Mouse (Mus musculus) CH12.LX (cell line): ENCODE results near the gene Zfp687. TPM values are rescaled to one million over a fixed set of nuclear protein-coding genes. Genes with fewer than 3 reads are reported as not detected.

Source experiments
- DNase-seq: peaks from one replicate; pipeline ENCODE4 v3.0.0-alpha.2; 2013; ENCODE audit errors: extremely low read depth
- H3K27ac ChIP-seq: 2 replicates; pipeline ENCODE4 v1.5.1; 2012; ENCODE audit warnings: low read depth, mild to moderate bottlenecking, control low read depth, moderate library complexity; ENCODE audit not compliant: insufficient read depth
- H3K27me3 ChIP-seq: replicated peaks from 2 replicates; pipeline ENCODE3; 2012; ENCODE audit warnings: inconsistent platforms
- H3K36me3 ChIP-seq, 2 experiments: replicated peaks in 1 of 2; 2 replicates each; pipeline versions ENCODE3 to v1.6.1; 2012; ENCODE audit warnings: inconsistent platforms in 1 of 2, low read length in 1 of 2, mild to moderate bottlenecking in 1 of 2, mixed read lengths in 1 of 2, moderate library complexity in 1 of 2; ENCODE audit not compliant: control insufficient read depth in 1 of 2, insufficient read depth in 1 of 2
- H3K4me1 ChIP-seq, 2 experiments: 2 replicates each; pipeline ENCODE4 v1.6.1; 2012; ENCODE audit warnings: inconsistent platforms in 1 of 2, moderate library complexity in 1 of 2; ENCODE audit not compliant: insufficient read depth in 2 of 2, control insufficient read depth in 1 of 2
- H3K4me2 ChIP-seq: 2 replicates; pipeline ENCODE4 v1.6.1; 2012; ENCODE audit warnings: low read depth, mild to moderate bottlenecking, control low read depth; ENCODE audit not compliant: poor library complexity, insufficient read depth, severe bottlenecking
- H3K4me3 ChIP-seq, 3 experiments: fragments of 150-350 bp in 1 of 3; sonication (generic) in 1 of 3; replicated peaks in 1 of 3; 2 replicates each; pipeline versions ENCODE3 to v1.5.1; 2011 to 2012; ENCODE audit warnings: low read depth in 2 of 3, low read length in 2 of 3, mild to moderate bottlenecking in 2 of 3, moderate library complexity in 2 of 3, control low read depth in 1 of 3, improper control_type of control experiment in 1 of 3, inconsistent platforms in 1 of 3, mixed read lengths in 1 of 3; ENCODE audit not compliant: poor library complexity in 1 of 3
- H3K79me2 ChIP-seq: replicated peaks from 2 replicates; pipeline ENCODE4 v1.6.1; 2012; ENCODE audit warnings: mild to moderate bottlenecking, moderate library complexity; ENCODE audit not compliant: control insufficient read depth, poor library complexity, insufficient read depth, severe bottlenecking; ENCODE audit errors: extremely low read depth
- H3K9ac ChIP-seq: 2 replicates; pipeline ENCODE4 v1.6.1; 2012; ENCODE audit warnings: low read depth, mild to moderate bottlenecking, control low read depth, moderate library complexity; ENCODE audit not compliant: insufficient read depth
- H3K9me3 ChIP-seq: replicated peaks from 2 replicates; pipeline ENCODE3; 2012; ENCODE audit warnings: low read length, inconsistent platforms, mixed read lengths
- CHD2 ChIP-seq: IDR thresholded peaks from 2 replicates; pipeline ENCODE4 v1.6.1; 2011; ENCODE audit warnings: low read length, improper control_type of control experiment
- E2F4 ChIP-seq: IDR thresholded peaks from 2 replicates; pipeline ENCODE4 v1.6.1; 2011; ENCODE audit warnings: low read depth, low read length, improper control_type of control experiment; ENCODE audit not compliant: insufficient replicate concordance
- EP300 ChIP-seq: IDR thresholded peaks from 2 replicates; pipeline ENCODE4 v1.6.1; 2011; ENCODE audit warnings: low read length, improper control_type of control experiment
- ETS1 ChIP-seq: conservative IDR thresholded peaks from 2 replicates; pipeline ENCODE4 v1.6.1; 2012; ENCODE audit warnings: low read depth, mild to moderate bottlenecking, inconsistent platforms, low read length, improper control_type of control experiment, moderate library complexity
- GABPA ChIP-seq: IDR thresholded peaks from 2 replicates; pipeline ENCODE4 v1.6.1; 2012; ENCODE audit warnings: low read depth, low read length, improper control_type of control experiment, inconsistent platforms; ENCODE audit not compliant: insufficient replicate concordance
- MAFK ChIP-seq: IDR thresholded peaks from 2 replicates; pipeline ENCODE4 v1.6.1; 2011; ENCODE audit warnings: low read length, improper control_type of control experiment; ENCODE audit not compliant: insufficient replicate concordance
- MAX ChIP-seq: IDR thresholded peaks from 2 replicates; pipeline ENCODE4 v1.6.1; 2011; ENCODE audit warnings: low read length, improper control_type of control experiment
- MAZ ChIP-seq: IDR thresholded peaks from 2 replicates; pipeline ENCODE4 v1.6.1; 2012; ENCODE audit warnings: low read depth, mild to moderate bottlenecking, inconsistent platforms, low read length, improper control_type of control experiment, moderate library complexity
- MEF2A ChIP-seq: IDR thresholded peaks from 2 replicates; pipeline ENCODE4 v1.6.1; 2014; ENCODE audit warnings: low read depth, mild to moderate bottlenecking, inconsistent platforms, low read length, improper control_type of control experiment, borderline replicate concordance
- MXI1 ChIP-seq: IDR thresholded peaks from 2 replicates; pipeline ENCODE4 v1.6.1; 2011; ENCODE audit warnings: mild to moderate bottlenecking, low read depth, low read length, improper control_type of control experiment
- NELFE ChIP-seq: IDR thresholded peaks from 2 replicates; pipeline ENCODE4 v1.6.1; 2011; ENCODE audit warnings: low read depth, low read length, improper control_type of control experiment
- RAD21 ChIP-seq: IDR thresholded peaks from 2 replicates; pipeline ENCODE4 v1.6.1; 2011; ENCODE audit warnings: low read depth, mild to moderate bottlenecking, low read length, improper control_type of control experiment, moderate library complexity
- SIN3A ChIP-seq: IDR thresholded peaks from 2 replicates; pipeline ENCODE4 v1.6.1; 2012; ENCODE audit warnings: low read length, improper control_type of control experiment, inconsistent platforms
- SMC3 ChIP-seq: IDR thresholded peaks from 2 replicates; pipeline ENCODE4 v1.6.1; 2011; ENCODE audit warnings: low read depth, low read length, improper control_type of control experiment
- TCF12 ChIP-seq: IDR thresholded peaks from 2 replicates; pipeline ENCODE4 v1.6.1; 2014; ENCODE audit warnings: low read depth, mild to moderate bottlenecking, inconsistent platforms, low read length, improper control_type of control experiment
- UBTF ChIP-seq: IDR thresholded peaks from 2 replicates; pipeline ENCODE4 v1.6.1; 2012; ENCODE audit warnings: low read depth, mild to moderate bottlenecking, inconsistent platforms, low read length, improper control_type of control experiment, moderate library complexity
- USF1 ChIP-seq: IDR thresholded peaks from 2 replicates; pipeline ENCODE4 v1.6.1; 2014; ENCODE audit warnings: low read depth, mild to moderate bottlenecking, inconsistent platforms, low read length, improper control_type of control experiment
- ZC3H11A ChIP-seq: IDR thresholded peaks from 2 replicates; pipeline ENCODE4 v1.6.1; 2012; ENCODE audit warnings: low read depth, mild to moderate bottlenecking, inconsistent platforms, low read length, improper control_type of control experiment
- ZMIZ1 ChIP-seq: IDR thresholded peaks from 2 replicates; pipeline ENCODE4 v1.6.1; 2012; ENCODE audit warnings: low read depth, mild to moderate bottlenecking, inconsistent platforms, low read length, improper control_type of control experiment
- dilution Hi-C: fragments of 300-500 bp; cut with MboI; formaldehyde crosslinking; loops from 2 replicates; pipeline ENCODE4 v1.14.3; 2020; ENCODE audit warnings: low sequenced_read_pairs; ENCODE audit not compliant: extremely low pct_unique_long_range_greater_than_20kb, extremely low pct_ligation_motif_present
- in situ Hi-C: fragments of 300-500 bp; cut with MboI; formaldehyde crosslinking; loops from 3 replicates; pipeline ENCODE4 v1.14.3; 2019; ENCODE audit warnings: low sequenced_read_pairs, low pct_ligation_motif_present, low pct_unique_long_range_greater_than_20kb, mixed read lengths
- polyA plus RNA-seq: library from polyadenylated mRNA; unstranded; fragments of >175 nt; gene quantifications from 2 replicates; pipeline ENCODE4 v1.2.1, GENCODE M21; 2012; ENCODE audit warnings: low read depth; ENCODE audit not compliant: insufficient read length
- total RNA-seq, 2 experiments: library from RNA; depleted of rRNA; stranded (reverse); fragments of 300-350 nt in 1 of 2; fragments of >200 nt in 1 of 2; gene quantifications; 2 replicates each; pipeline ENCODE4 v1.2.3; 2012 to 2014

Gene Zfp687
- total and polyA plus RNA-seq, 3 experiments, result 4.2 to 13.5 (median 10.8) TPM

DNA sequence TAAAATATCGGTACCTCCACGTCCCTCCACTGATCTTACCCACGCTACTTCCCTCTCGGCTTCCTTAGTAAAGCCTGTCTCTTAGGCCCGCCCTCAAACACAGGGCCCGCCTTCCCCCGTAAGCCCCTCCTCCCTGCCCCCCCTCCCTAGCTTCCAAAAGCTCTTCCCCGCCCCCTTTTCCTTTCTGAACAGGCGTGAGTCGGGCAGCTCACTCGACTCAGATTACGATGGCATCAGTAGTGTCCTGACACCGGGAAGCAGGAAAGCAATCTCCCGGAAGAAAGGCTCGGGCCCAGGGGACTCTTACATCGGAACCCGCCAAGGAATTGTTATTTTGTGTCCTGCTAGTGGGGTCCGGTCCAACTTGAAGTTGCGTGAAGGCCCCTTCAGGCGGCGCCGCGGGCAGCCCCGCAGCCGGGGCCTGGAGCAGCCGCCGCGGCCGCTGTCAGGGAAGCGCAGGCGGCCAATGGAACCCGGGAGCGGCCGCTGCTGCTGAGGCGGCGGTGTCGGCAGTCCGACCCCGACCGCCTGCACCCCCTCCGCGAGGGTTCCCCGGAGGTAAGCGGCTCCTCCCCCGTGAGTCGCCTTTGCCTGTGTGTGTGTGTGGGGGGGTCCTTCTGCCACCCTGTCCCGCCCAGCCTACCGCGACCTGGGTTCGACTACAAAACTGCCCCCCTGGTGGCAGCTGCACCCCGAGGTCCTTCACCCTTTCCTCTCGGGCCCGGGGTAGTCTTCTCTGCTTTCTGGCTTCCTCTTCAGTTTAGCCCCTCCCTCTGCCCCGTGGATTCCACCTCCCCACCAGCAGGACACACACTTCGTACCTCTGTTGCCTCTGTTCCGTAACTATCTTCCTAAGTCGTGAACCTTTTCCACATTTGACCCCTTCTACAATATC lies 40.5 kb downstream of the Zfp687 start, which contains the start of gene Pi4kb (continued):
- no peak for TF ChIP-seq RAD21
- TF ChIP-seq MAX, result peak; percentile 98
- TF ChIP-seq MXI1, result peak; percentile 56
- TF ChIP-seq EP300, result no peak
- TF ChIP-seq MAZ, result peak; percentile 78; the same call in 1 of the 2 replicates
- peak; percentile 14; the same call in 1 of the 2 replicates for TF ChIP-seq MEF2A
- no peak for TF ChIP-seq E2F4
- TF ChIP-seq SMC3, result no peak
- peak; percentile 48; the same call in 1 of the 2 replicates for TF ChIP-seq TCF12
- TF ChIP-seq ZC3H11A, result no peak
- no peak for TF ChIP-seq ZMIZ1
- peak; percentile 48; the same call in 1 of the 2 replicates for TF ChIP-seq CHD2
- TF ChIP-seq USF1, result no peak
- TF ChIP-seq ETS1, result no peak
- TF ChIP-seq UBTF, result 0 out of 2 replicates have a peak, but pooled peaks have one; percentile 80
- peak; percentile 77 for TF ChIP-seq SIN3A
- TF ChIP-seq MAFK, result no peak
- no peak for TF ChIP-seq GABPA

DNA sequence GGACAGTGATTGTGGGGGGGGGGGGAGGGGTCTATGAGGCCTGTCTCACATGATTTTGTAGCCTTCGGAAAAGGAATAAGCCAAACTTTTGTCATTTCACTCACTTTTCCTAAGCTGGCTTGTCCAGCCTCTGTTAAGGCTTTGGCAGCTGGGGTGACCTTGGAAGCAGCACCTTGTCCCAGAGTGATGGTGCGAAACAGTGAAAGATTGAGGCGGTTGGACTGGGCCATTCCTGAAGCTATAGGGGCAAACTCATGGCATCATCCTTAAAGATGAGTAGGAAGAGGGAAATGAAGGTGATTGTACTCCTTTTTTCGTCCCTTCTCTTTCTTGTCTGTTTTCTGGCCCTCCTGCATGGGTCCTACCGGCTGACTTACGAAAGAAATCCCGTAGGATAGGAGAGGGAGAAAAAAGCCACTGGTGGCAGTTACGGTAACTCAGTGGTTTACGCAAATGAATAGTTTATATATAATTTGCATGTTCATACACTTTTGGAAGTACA lies 41.2 kb downstream of the Zfp687 start:
- Histone ChIP-seq H3K36me3 (peaks cover 0 to 31% of the 10 kb centered on the region in 2 experiments), H3K79me2 (peaks cover 11% of the 10 kb centered on the region), H3K4me1 (peaks cover 3 to 56% of the 10 kb centered on the region in 2 experiments; a peak in 3 of 4 replicates), H3K4me3 (peak overlapping the region; percentile 53 to 95 (median 78)), H3K27ac (no peak overlapping the region), H3K27me3 (no peaks in the 10 kb centered on the region), H3K4me2 (peak overlapping the region; percentile 72), H3K9me3 (no peaks in the 10 kb centered on the region), H3K9ac (peak overlapping the region; percentile 84)
- DNase-seq, result no peak
- in situ Hi-C loops (no loop called here), dilution Hi-C loops (no loop called here)
- TF ChIP-seq NELFE (0 out of 2 replicates have a peak, but pooled peaks have one; percentile 69), CHD2 (no peak)
